Mouse (Mus musculus): Measurements from ENCODE around the gene Gm5926. TPM values are rescaled to one million over a fixed set of nuclear protein-coding genes. Genes with fewer than 3 reads are reported as not detected.
"Not testable (repeated sequence)": the region's sequence is repeated elsewhere in the genome, so short reads cannot be mapped to it uniquely, and the experiment has no call there.

The Gm5926 gene
- total RNA-seq (2014; fragmentation: Nextera tagmentation) (not detected in 2 replicates), total RNA-seq (2017) (not detected in 2 replicates)

- not testable (repeated sequence) for ATAC-seq (replicated peaks; ENCODE audit: poor library complexity, severe bottlenecking)
Measured at GRCm38 (mm10) chrX:32650416-32650815, at the start of gene Gm5926. Gene Gm5926 (plus strand): TSS chrX:32650716.

DNA sequence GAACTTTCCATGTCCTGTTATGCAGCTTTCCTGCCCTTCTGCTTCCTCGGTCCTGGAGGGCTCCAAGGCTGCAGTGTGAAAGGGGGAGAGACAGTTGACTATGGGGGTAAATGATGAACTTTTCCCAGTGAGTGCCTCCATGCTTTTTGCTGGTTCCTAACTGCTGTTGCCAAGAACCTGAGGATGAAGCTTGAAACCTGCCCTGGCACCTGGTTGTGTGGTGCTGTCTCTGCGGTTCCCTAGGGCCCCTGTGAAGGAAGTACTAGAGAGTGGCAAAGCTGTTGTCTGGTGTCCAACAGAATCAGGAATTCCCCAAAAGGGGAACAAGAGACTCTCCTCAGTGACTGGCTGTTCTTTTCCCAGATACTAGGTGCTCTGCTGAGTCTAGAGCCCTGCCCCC lies 49.5 kb upstream of the Gm5926 start:
- not testable (repeated sequence) for ATAC-seq (replicated peaks; ENCODE audit: poor library complexity, severe bottlenecking)

GRCm38 (mm10) chrX:32601425-32601824 lies 49.1 kb upstream of the Gm5926 start:
- ATAC-seq (replicated peaks; ENCODE audit: poor library complexity, severe bottlenecking), result not testable (repeated sequence)

Other genes with a start within 250 kb of the Gm5926 start
- not detected in 2 replicates for gene Btbd35f1, start 90.7 kb upstream of the Gm5926 start, total RNA-seq (2014; fragmentation: Nextera tagmentation)
- not detected in 2 replicates for gene Btbd35f1, start 90.7 kb upstream of the Gm5926 start, total RNA-seq (2017)
- not detected in 2 replicates for gene Btbd35f21, start 75.4 kb downstream of the Gm5926 start, total RNA-seq (2014; fragmentation: Nextera tagmentation)
- gene Btbd35f21, start 75.4 kb downstream of the Gm5926 start, total RNA-seq (2017), result not detected in 2 replicates
- not detected in 2 replicates for gene Btbd35f30, start 243.9 kb downstream of the Gm5926 start, total RNA-seq (2014; fragmentation: Nextera tagmentation)
- gene Btbd35f30, start 243.9 kb downstream of the Gm5926 start, total RNA-seq (2017), result not detected in 2 replicates